Mouse (Mus musculus) Patski (cell line): ENCODE results near the gene Cchcr1. TPM values are rescaled to one million over a fixed set of nuclear protein-coding genes. Genes with fewer than 3 reads are reported as not detected.
"Not testable (repeated sequence)": the region's sequence is repeated elsewhere in the genome, so short reads cannot be mapped to it uniquely, and the experiment has no call there.

Experiments used
- ATAC-seq: fragments of 100-300 bp; one replicate; pipeline ENCODE4 v1.8.0; 2021
- CTCF ChIA-PET: fragments of 350-600 bp; sonication (Branson Sonifier 250); formaldehyde crosslinking; loops from one replicate; lab custom pipeline; 2022; ENCODE audit warnings: inconsistent platforms; lab: Charles Lee
- POLR2A ChIA-PET: fragments of 350-600 bp; sonication (Branson Sonifier 250); formaldehyde crosslinking; loops from one replicate; lab custom pipeline; 2022; ENCODE audit warnings: antibody characterized with exemption, inconsistent platforms; lab: Charles Lee
- DNase-seq: peaks from one replicate; pipeline ENCODE4 v3.0.0-alpha.2; 2011; ENCODE audit warnings: low read depth, low spot score
- H3K27me3 ChIP-seq: fragments of 371-371 bp; one replicate; pipeline ENCODE4 v1.5.1; 2021
- CTCF ChIP-seq: fragments of 100-300 bp; IDR thresholded peaks from one replicate; pipeline ENCODE4 v1.5.1; 2021
- in situ Hi-C: fragments of 300-500 bp; cut with MboI; formaldehyde crosslinking; loops from 3 replicates; pipeline ENCODE4 v1.11.1; 2018; ENCODE audit warnings: low pct_unique_long_range_greater_than_20kb, mixed read lengths
- polyA plus RNA-seq: library from polyadenylated mRNA; unstranded; gene quantifications from one replicate; pipeline ENCODE4 v1.2.3, GENCODE M21; 2021

The Cchcr1 gene
- polyA plus RNA-seq, 1 experiment from 2014 or later, result 44.8 TPM

DNA sequence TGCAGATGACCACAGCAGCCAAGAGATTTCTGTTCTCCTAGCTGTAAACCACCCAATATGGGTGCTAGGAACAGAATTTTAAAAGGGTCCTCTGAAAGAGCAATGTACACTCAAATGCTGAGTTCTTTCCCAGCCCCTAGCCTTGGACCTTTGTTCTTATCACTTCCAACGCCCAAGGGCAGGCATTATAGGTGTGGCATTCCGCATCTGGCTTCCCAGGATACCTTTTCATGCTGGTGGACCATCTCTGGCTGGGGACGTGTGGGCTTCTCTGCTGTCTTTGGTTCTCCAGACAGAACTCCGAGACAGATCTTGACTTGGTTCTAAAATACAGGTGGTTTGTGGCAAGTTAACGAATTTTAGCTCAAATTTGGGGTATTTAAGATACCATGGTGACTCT is 14.1 kb upstream of the Cchcr1 start:
- CTCF ChIA-PET, result no interaction called here
- ATAC-seq (no peak), DNase-seq (no peak)
- no peaks in the 10 kb centered on the region for H3K27me3 ChIP-seq
- TF ChIP-seq CTCF, result no peak
- POLR2A ChIA-PET, result no interaction called here
- in situ Hi-C loops, result no loop called here

DNA sequence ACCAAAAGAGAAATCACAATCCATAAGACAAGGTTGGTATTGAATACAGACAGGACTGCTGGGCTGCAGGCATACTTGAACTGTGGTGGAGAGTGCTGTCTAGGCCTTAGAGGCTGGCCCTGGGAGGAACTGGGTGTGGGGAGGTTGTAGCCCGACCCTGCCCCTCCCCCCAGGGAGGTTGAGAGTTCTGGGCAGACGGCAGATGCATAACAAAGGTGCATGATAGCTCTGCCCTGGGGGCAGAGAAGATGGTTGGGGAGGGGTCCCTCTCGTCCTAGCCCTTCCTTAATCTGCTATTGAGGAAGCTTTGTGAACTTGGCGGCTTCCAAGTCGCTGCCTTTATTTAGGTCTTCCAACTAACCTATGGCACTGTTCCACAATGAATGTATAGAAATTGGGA is 13.1 kb upstream of the Cchcr1 start:
- POLR2A ChIA-PET, result no interaction called here
- TF ChIP-seq CTCF, result no peak
- DNase-seq (no peak), ATAC-seq (no peak)
- CTCF ChIA-PET, result no interaction called here
- in situ Hi-C loops, result no loop called here
- no peaks in the 10 kb centered on the region for H3K27me3 ChIP-seq

DNA sequence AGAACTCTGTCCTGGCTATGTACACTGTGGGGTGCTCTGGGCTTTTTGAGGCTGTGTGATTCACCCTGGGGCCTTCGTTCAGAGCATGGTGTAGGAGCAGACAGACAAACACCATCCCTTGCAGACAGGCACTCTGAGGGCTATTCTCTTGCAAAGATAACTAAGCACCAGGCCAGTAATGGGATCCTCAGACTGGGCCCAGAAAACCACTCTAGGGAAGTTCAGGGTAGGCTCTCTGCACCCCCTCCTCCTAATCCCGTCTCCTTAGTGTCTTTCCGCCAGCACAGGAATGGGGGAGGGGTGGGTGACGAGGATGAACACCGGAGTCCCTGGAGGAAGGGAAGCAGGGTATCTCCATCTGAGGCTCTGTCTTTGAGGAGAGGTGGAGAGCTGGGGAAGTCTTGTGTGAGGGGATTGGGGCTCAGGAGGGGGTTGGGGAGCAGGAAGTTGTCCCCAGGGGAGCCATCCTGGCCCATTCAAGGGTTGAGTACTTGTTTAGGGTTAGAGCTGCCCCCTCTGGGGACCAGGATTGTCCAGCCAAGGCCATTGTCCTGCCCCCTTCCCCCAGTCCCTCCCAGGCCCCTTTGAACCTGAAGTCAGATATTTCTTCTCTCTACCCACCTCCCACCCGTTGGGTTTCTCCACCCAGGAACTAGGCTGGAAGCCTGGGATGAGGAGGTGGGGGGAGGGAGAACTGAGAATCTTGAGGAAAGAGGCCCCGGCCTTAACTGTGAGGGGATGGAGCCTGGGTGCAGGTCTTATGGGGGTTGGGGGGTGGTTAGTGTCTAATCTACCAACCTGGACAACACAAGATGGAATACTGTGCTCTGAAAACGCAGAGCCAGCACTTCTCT is 12.0 kb upstream of the Cchcr1 start:
- ChIA-PET CTCF (no interaction called here), POLR2A (no interaction called here)
- in situ Hi-C loops, result no loop called here
- no peaks in the 10 kb centered on the region for H3K27me3 ChIP-seq
- no peak for ATAC-seq
- DNase-seq, result no peak
- TF ChIP-seq CTCF, result no peak

DNA sequence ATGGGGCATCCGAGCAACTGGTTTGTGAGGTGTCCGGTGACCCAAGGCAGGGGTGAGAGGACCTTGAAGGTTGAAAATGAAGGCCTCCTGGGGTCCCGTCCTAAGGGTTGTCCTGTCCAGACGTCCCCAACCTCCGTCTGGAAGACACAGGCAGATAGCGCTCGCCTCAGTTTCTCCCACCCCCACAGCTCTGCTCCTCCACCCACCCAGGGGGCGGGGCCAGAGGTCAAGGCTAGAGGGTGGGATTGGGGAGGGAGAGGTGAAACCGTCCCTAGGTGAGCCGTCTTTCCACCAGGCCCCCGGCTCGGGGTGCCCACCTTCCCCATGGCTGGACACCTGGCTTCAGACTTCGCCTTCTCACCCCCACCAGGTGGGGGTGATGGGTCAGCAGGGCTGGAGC is 11.1 kb upstream of the Cchcr1 start, which contains the start of gene Pou5f1:
Gene Pou5f1, plus strand, starts transcription at position 243 of the 400 bp plus-strand sequence.
- TF ChIP-seq CTCF, result no peak
- in situ Hi-C loops, result no loop called here
- DNase-seq, result no peak
- no peak for ATAC-seq
- ChIA-PET POLR2A (no interaction called here), CTCF (no interaction called here)
- no peaks in the 10 kb centered on the region for H3K27me3 ChIP-seq

DNA sequence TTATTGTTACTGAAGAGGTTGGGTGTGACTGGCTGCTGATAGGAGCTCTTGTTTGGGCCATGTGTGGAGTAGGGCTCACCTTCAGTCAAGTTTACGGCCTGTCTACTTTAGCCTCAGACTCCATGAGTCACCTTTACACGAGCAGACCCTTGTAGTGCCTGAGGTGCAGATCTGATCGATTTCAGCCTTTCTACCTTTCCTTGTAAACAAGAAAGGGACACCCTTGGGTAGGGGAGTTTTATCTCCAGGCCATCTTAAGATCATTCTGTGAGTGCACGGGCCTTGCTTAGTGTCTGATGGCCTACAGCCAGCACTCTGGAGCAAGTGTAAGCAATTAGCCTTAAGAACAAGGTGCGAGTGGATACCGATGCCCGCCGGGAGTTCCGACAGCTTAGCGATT is 10.0 kb upstream of the Cchcr1 start:
- in situ Hi-C loops, result no loop called here
- ChIA-PET CTCF (no interaction called here), POLR2A (no interaction called here)
- H3K27me3 ChIP-seq, result no peaks in the 10 kb centered on the region
- no peak for TF ChIP-seq CTCF
- no peak for ATAC-seq
- DNase-seq, result no peak

DNA sequence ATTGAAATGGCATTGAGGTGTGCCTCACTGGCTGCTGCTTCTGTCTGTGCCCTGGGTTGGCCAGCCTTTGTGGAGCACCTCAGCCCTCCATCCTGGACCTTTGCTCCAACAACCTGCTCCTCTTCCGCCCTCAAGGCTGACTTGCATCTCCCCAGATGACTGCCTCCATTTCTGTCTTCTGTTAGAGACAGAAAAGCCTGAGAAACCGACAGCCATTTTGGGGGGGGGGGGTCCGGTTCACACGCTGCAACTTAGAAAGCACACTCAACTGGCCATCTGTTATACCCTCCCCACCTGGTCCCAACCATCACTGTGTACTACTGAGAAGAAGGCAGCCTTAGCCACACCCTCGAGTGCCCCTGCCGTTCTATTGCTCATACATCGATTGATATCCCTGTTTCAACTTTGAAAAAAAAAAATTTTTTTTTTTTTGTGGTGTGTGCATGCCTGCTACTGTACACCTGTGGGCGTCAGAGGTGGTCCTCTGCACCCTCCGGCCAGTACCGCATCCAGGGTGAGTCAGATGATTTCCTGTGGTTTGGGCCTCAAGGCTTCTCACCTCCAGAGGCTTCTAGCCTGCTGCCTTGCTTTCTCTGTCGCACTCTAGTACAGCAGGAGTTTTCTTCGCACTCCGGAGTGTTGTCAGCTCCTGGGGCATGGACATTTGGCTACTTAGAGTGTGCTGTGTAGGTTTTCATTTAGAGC is 9.2 kb upstream of the Cchcr1 start:
- ChIA-PET POLR2A (no interaction called here), CTCF (no interaction called here)
- in situ Hi-C loops, result no loop called here
- ATAC-seq (no peak), DNase-seq (no peak)
- no peaks in the 10 kb centered on the region for H3K27me3 ChIP-seq
- TF ChIP-seq CTCF, result no peak

DNA sequence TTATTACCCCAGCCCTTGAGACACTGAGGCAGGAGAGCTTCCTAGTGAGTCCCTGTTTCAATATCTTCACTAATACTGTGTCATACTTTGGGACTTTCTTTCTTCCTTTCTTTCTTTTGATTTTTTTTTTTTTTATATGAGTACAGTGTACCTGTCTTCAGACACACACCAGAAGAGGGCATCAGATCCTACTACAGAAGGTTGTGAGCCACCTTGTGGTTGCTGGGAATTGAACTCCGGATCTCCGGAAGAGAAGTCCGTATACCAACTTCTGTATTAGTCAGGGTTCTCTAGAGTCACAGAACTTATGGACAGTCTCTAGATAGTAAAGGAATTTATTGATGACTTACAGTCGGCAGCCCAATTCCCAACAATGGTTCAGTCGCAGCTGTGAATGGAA is 8.6 kb upstream of the Cchcr1 start:
- CTCF ChIA-PET, H3K27me3 ChIP-seq, in situ Hi-C loops, POLR2A ChIA-PET, DNase-seq, ATAC-seq: not testable (repeated sequence)

DNA sequence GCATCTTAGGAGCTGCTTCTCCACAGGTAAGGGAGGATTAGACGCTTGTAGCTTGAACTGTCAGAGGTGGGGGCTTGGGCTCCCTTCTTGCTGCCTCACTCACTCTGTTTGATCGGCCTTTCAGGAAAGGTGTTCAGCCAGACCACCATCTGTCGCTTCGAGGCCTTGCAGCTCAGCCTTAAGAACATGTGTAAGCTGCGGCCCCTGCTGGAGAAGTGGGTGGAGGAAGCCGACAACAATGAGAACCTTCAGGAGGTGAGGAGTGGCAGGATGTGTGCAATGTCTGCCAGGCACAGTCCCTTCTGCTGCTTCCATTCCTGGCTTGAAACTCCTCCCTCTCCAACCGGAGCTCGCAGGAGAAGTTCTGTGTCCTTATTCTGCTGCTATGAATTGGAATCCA is 7.6 kb upstream of the Cchcr1 start:
- ChIA-PET CTCF (no interaction called here), POLR2A (no interaction called here)
- DNase-seq, result no peak
- H3K27me3 ChIP-seq, result no peaks in the 10 kb centered on the region
- TF ChIP-seq CTCF, result no peak
- in situ Hi-C loops, result no loop called here
- ATAC-seq, result no peak

DNA sequence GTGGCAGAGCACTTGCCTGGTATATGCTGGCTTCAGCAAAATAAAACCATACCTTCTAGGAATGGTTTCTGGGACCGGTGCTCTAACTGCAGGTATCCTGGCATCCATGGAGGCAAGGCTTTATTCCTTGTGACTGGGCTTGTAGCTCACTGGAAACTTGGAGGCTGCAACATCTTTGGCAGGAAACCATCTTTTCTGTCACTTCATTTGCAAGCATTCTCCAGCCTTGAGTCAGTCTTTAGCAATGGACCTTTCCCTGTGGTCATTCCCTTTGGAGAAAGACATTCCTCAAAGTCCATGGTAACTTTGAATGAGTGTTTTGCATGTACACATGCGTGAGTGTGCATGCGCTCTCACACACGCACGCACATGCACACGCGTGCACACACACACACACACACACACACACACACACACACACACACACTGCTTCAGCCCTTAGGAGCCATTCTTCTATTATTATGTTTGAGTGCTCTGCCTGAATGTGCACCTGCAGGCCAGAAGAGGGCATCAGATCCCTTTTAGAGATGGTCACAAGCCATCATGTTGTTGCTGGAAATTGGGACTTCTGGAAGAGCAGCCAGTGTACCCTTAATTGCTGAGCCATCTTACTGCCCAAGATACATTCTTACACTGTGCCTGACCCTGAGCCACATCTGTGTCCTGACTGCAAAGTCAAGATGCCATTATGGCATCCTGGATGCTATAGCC is 3.8 kb upstream of the Cchcr1 start:
- no peak for DNase-seq
- POLR2A ChIA-PET, result interaction anchor here (1.0 kb wide), 1 partner anchor 41 kb away, joined by 3 read pairs; no protein-coding TSS in a partner anchor
- CTCF ChIA-PET, result interaction anchor here (0.7 to 5.1 kb wide), 9 partner anchors 11 to 30 kb away, joined by 3 to 16 read pairs (median 4); no protein-coding TSS in a partner anchor
- ATAC-seq, result no peak
- in situ Hi-C loops, result no loop called here
- H3K27me3 ChIP-seq, result no peaks in the 10 kb centered on the region
- no peak for TF ChIP-seq CTCF

DNA sequence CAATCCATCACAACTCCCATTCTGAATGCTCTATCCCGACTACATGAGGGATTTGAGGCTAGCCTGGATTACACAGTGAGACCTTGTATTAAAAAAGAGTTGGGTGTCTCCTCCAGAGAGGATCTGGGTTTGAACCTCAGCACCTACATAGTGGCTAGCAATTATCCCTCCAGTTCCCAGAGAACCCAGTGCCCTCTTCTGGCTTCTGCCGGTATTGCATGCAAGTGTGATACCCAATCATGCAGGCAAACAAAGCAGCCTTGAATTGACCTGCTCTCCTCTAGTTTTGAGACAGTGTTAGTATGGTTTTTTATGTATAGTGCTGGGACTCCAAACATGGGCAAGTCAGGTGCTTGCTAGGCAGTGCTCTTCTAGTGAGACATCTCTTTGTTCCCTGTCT is 3.0 kb upstream of the Cchcr1 start:
- TF ChIP-seq CTCF, result no peak
- in situ Hi-C loops, result no loop called here
- no peak for ATAC-seq
- CTCF ChIA-PET, result interaction anchor here (0.8 to 5.1 kb wide), 6 partner anchors 10 to 30 kb away, joined by 3 to 16 read pairs (median 4); no protein-coding TSS in a partner anchor
- DNase-seq, result no peak
- POLR2A ChIA-PET, result no interaction called here
- no peaks in the 10 kb centered on the region for H3K27me3 ChIP-seq
